Mouse (Mus musculus) intestine, embryonic 16.5 days (tissue): Measurements from ENCODE around the gene Tlx2. TPM values are rescaled to one million over a fixed set of nuclear protein-coding genes. Genes with fewer than 3 reads are reported as not detected.

Experiments used
- ATAC-seq: fragments of 200-750 bp; cut with Nextera tagmentation; 2 replicates; pipeline ENCODE4 v1.8.0; 2017; ENCODE audit warnings: moderate TSS enrichment, moderate library complexity
- H3K27ac ChIP-seq: fragments of 300-500 bp; sonication (generic); 2 replicates; pipeline ENCODE4 v1.5.1; 2014; ENCODE audit warnings: mild to moderate bottlenecking, low read length
- H3K27me3 ChIP-seq: fragments of 300-500 bp; sonication (generic); replicated peaks from 2 replicates; pipeline ENCODE4 v1.6.1; 2014; ENCODE audit warnings: low read length, control low read depth, mixed read lengths; ENCODE audit not compliant: control insufficient read depth, insufficient read depth
- H3K36me3 ChIP-seq: fragments of 300-500 bp; sonication (generic); 2 replicates; pipeline ENCODE4 v1.6.1; 2014; ENCODE audit warnings: low read length, control low read depth; ENCODE audit not compliant: control insufficient read depth, insufficient read depth
- H3K4me1 ChIP-seq: fragments of 300-500 bp; sonication (generic); 2 replicates; pipeline ENCODE4 v1.6.1; 2014; ENCODE audit warnings: low read length, control low read depth, mixed read lengths; ENCODE audit not compliant: control insufficient read depth, insufficient read depth
- H3K4me2 ChIP-seq: fragments of 300-500 bp; sonication (generic); 2 replicates; pipeline ENCODE4 v1.6.1; 2014; ENCODE audit warnings: low read depth, low read length, control low read depth
- H3K4me3 ChIP-seq: fragments of 300-500 bp; sonication (generic); 2 replicates; pipeline ENCODE4 v1.5.1; 2014; ENCODE audit warnings: mild to moderate bottlenecking, low read length
- H3K9ac ChIP-seq: fragments of 300-500 bp; sonication (generic); 2 replicates; pipeline ENCODE4 v1.6.1; 2014; ENCODE audit warnings: low read depth, low read length
- H3K9me3 ChIP-seq: fragments of 300-500 bp; sonication (generic); 2 replicates; pipeline ENCODE4 v1.6.1; 2016; ENCODE audit warnings: low read length, control low read depth; ENCODE audit not compliant: control insufficient read depth
- whole genome bisulfite sequencing: fragments of 180-500 bp; shearing (Covaris S2); extraction: QIAGEN DNeasy Blood & Tissue Kit; methylation state at CpG from one replicate; pipeline ENCODE4 v1.1.7; 2014; 5-methylcytosine and 5-hydroxymethylcytosine counted together
- polyA plus RNA-seq: library from polyadenylated mRNA; unstranded; fragments of >200 nt; fragmentation: Nextera tagmentation; extraction: Ambion mirVana; gene quantifications from 2 replicates; pipeline ENCODE4 v1.2.1, GENCODE M21; 2015

The Tlx2 gene
- polyA plus RNA-seq, 1 experiment from 2014 or later: 9.3 TPM

- ATAC-seq: no peak
- Histone ChIP-seq H3K4me3 (no peak overlapping the region), H3K4me1 (peaks cover 13% of the 10 kb centered on the region), H3K4me2 (no peak overlapping the region), H3K27me3 (peaks cover 3% of the 10 kb centered on the region), H3K36me3 (no peaks in the 10 kb centered on the region), H3K9ac (no peak overlapping the region), H3K27ac (no peak overlapping the region), H3K9me3 (no peaks in the 10 kb centered on the region)
- WGBS: 45% methylated on average over 10 of the region's 10 CpGs
Measured at GRCm38 (mm10) chr6:83029777-83030176, 40.3 kb downstream of the Tlx2 start.

- peaks cover 3% of the 10 kb centered on the region for H3K27me3 ChIP-seq
- H3K4me3 ChIP-seq: no peak overlapping the region
- H3K9me3 ChIP-seq: no peaks in the 10 kb centered on the region
- no peak overlapping the region for H3K9ac ChIP-seq
- 51% methylated on average over 7 of the region's 9 CpGs for WGBS
- no peak overlapping the region for H3K27ac ChIP-seq
- no peak for ATAC-seq
- peaks cover 8% of the 10 kb centered on the region for H3K4me1 ChIP-seq
- no peaks in the 10 kb centered on the region for H3K36me3 ChIP-seq
- H3K4me2 ChIP-seq: no peak overlapping the region
Measured at GRCm38 (mm10) chr6:83027706-83028105, 42.4 kb downstream of the Tlx2 start.

- Histone ChIP-seq H3K9me3 (no peaks in the 10 kb centered on the region), H3K9ac (no peak overlapping the region), H3K27ac (no peak overlapping the region), H3K27me3 (peaks cover 3% of the 10 kb centered on the region), H3K36me3 (no peaks in the 10 kb centered on the region), H3K4me3 (no peak overlapping the region), H3K4me1 (peaks cover 5% of the 10 kb centered on the region), H3K4me2 (no peak overlapping the region)
- ATAC-seq: no peak
- 82% methylated on average over 8 of the region's 8 CpGs for WGBS
Measured at GRCm38 (mm10) chr6:83027293-83027692, 42.8 kb downstream of the Tlx2 start.

- Histone ChIP-seq H3K9ac (no peak overlapping the region), H3K9me3 (no peaks in the 10 kb centered on the region), H3K36me3 (no peaks in the 10 kb centered on the region), H3K4me1 (no peaks in the 10 kb centered on the region), H3K27ac (no peak overlapping the region), H3K4me3 (no peak overlapping the region), H3K27me3 (peaks cover 3% of the 10 kb centered on the region), H3K4me2 (no peak overlapping the region)
- WGBS: 95% methylated on average over 4 of the region's 4 CpGs
- no peak for ATAC-seq
Measured at GRCm38 (mm10) chr6:83025221-83025620, 44.9 kb downstream of the Tlx2 start.

- WGBS: 68% methylated on average over 4 of the region's 4 CpGs
Measured at GRCm38 (mm10) chr6:83024421-83024820, 45.7 kb downstream of the Tlx2 start.

GRCm38 (mm10) chr6:83023786-83024185 lies 46.3 kb downstream of the Tlx2 start:
- Histone ChIP-seq H3K4me1 (no peaks in the 10 kb centered on the region), H3K27ac (no peak overlapping the region), H3K27me3 (no peaks in the 10 kb centered on the region), H3K4me3 (no peak overlapping the region), H3K9me3 (no peaks in the 10 kb centered on the region), H3K4me2 (no peak overlapping the region), H3K9ac (no peak overlapping the region), H3K36me3 (no peaks in the 10 kb centered on the region)
- no peak for ATAC-seq
- WGBS: 87% methylated on average over 2 of the region's 2 CpGs

More at GRCm38 (mm10) chr6:83024421-83024820, 45.7 kb downstream of the Tlx2 start:
- Histone ChIP-seq H3K4me3 (no peak overlapping the region), H3K36me3 (no peaks in the 10 kb centered on the region), H3K27me3 (no peaks in the 10 kb centered on the region), H3K9ac (no peak overlapping the region), H3K4me2 (no peak overlapping the region), H3K4me1 (no peaks in the 10 kb centered on the region), H3K27ac (no peak overlapping the region), H3K9me3 (no peaks in the 10 kb centered on the region)
- no peak for ATAC-seq

- ATAC-seq: no peak
- WGBS: 87% methylated on average over 9 of the region's 9 CpGs
- Histone ChIP-seq H3K4me1 (no peaks in the 10 kb centered on the region), H3K9ac (no peak overlapping the region), H3K4me2 (no peak overlapping the region), H3K9me3 (no peaks in the 10 kb centered on the region), H3K27me3 (no peaks in the 10 kb centered on the region), H3K4me3 (no peak overlapping the region), H3K36me3 (no peaks in the 10 kb centered on the region), H3K27ac (no peak overlapping the region)
Measured at GRCm38 (mm10) chr6:83023008-83023407, 47.1 kb downstream of the Tlx2 start.

- Histone ChIP-seq H3K4me3 (no peak overlapping the region), H3K27me3 (0 out of 2 replicates have a peak, but pooled peaks cover 3% of the 10 kb centered on the region), H3K4me1 (peaks cover 3% of the 10 kb centered on the region; the same call in 1 of the 2 replicates), H3K36me3 (no peaks in the 10 kb centered on the region), H3K4me2 (no peak overlapping the region), H3K9me3 (no peaks in the 10 kb centered on the region), H3K27ac (no peak overlapping the region), H3K9ac (no peak overlapping the region)
- WGBS: 78% methylated on average over 4 of the region's 4 CpGs
- no peak for ATAC-seq
Measured at GRCm38 (mm10) chr6:83020836-83021593, 49.1 kb downstream of the Tlx2 start.

- no peak overlapping the region for H3K9ac ChIP-seq
- ATAC-seq: no peak
- WGBS: 92% methylated on average over 6 of the region's 6 CpGs
- no peaks in the 10 kb centered on the region for H3K36me3 ChIP-seq
- no peak overlapping the region for H3K4me2 ChIP-seq
- no peaks in the 10 kb centered on the region for H3K9me3 ChIP-seq
- H3K4me3 ChIP-seq: no peak overlapping the region
- 0 out of 2 replicates have a peak, but pooled peaks cover 3% of the 10 kb centered on the region for H3K27me3 ChIP-seq
- H3K27ac ChIP-seq: no peak overlapping the region
- H3K4me1 ChIP-seq: peaks cover 5% of the 10 kb centered on the region
Measured at GRCm38 (mm10) chr6:83020121-83020520, 50.0 kb downstream of the Tlx2 start.
